ENCODE assay signal across 32 mouse cellular contexts in the genomic region with DNA sequence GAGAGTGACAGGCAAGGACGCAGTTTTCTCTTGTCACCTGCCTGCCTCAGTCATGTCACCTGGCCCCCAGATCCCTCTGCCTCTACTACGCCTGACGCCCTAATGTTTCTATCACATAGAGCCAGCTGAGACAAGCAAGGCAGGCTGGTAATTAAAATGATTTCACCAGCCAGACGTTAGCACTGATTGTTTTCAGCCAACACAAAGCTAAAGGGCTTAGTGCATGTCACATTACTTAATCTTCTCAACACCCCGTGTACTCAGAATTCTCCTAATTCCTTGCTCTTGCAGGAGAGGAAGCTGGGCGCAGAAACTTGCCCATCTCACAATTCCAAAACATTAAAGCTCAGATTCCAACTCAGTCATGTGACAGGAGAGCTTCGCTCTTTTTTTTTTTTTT. TPM values are rescaled to one million over a fixed set of nuclear protein-coding genes. Genes with fewer than 3 reads are reported as not detected.
DNase-seq lines count a peak whose midpoint lies in the region; ATAC-seq and TF ChIP-seq lines count a peak whose summit lies in the region.
"Had no signal": no experiment of that assay in that cellular context is flagged by ENCODE, and none has a peak within 500 bp of the region (broad histone marks: within the 10 kb centered on the region; RNA-seq: fewer than 3 reads in every experiment).

No protein-coding gene starts in this region.

- no peaks in the 10 kb centered on the region for H3K36me3 ChIP-seq in heart, embryonic 13.5 days
- no peaks in the 10 kb centered on the region for H3K36me3 ChIP-seq in myocyte (ENCODE audit: control insufficient read depth, insufficient read depth)
- H3K36me3 ChIP-seq in liver, postnatal 0 days (replicated peaks; ENCODE audit: insufficient read depth, low read length): no peaks in the 10 kb centered on the region
- H3K36me3 ChIP-seq: embryonic facial prominence, embryonic 13.5 days; G1E; heart, embryonic 12.5 days had no signal

- TF ChIP-seq CTCF in liver, postnatal 0 days (IDR thresholded peaks at IDR 0.05; ENCODE audit: low read depth): no peak

- no peaks in the 10 kb centered on the region for H3K27me3 ChIP-seq in heart, embryonic 13.5 days (replicated peaks)
- H3K27me3 ChIP-seq in myocyte (ENCODE audit: control insufficient read depth, insufficient read depth, insufficient read length): no peaks in the 10 kb centered on the region
- no peaks in the 10 kb centered on the region for H3K27me3 ChIP-seq in liver, postnatal 0 days (ENCODE audit: insufficient read depth, low read length)
- H3K27me3 ChIP-seq: CH12.LX; embryonic facial prominence, embryonic 13.5 days; heart, embryonic 12.5 days; Patski had no signal

- no peak for TF ChIP-seq EP300 in liver, postnatal 0 days (IDR thresholded peaks at IDR 0.05; ENCODE audit: low read depth)

- no peaks in the 10 kb centered on the region for H3K79me2 ChIP-seq in myocyte (ENCODE audit: control insufficient read depth, insufficient read depth)

- peaks cover 9% of the 10 kb centered on the region for H3K9me3 ChIP-seq in heart, embryonic 13.5 days
- peaks cover 3% of the 10 kb centered on the region; the same call in 1 of the 2 replicates for H3K9me3 ChIP-seq in liver, postnatal 0 days (ENCODE audit: low read length)
- H3K9me3 ChIP-seq: G1E had no signal

- H3K9ac ChIP-seq in heart, embryonic 13.5 days: no peak overlapping the region
- H3K9ac ChIP-seq in liver, postnatal 0 days (replicated peaks): no peak overlapping the region
- H3K9ac ChIP-seq: embryonic facial prominence, embryonic 13.5 days; forebrain, postnatal 0 days; heart, embryonic 12.5 days; hindbrain, embryonic 14.5 days had no signal

- WGBS in heart, embryonic 13.5 days: 45% methylated on average over 7 of the region's 7 CpGs
- 79% methylated on average over 7 of the region's 7 CpGs for WGBS in liver, postnatal 0 days (ENCODE audit: insufficient replicate concordance)

- H3K4me2 ChIP-seq in heart, embryonic 13.5 days: no peak overlapping the region
- no peak overlapping the region for H3K4me2 ChIP-seq in myocyte (ENCODE audit: low read depth)
- H3K4me2 ChIP-seq in liver, postnatal 0 days (ENCODE audit: low read depth, low read length): no peak overlapping the region
- H3K4me2 ChIP-seq: embryonic facial prominence, embryonic 13.5 days; heart, embryonic 12.5 days; hindbrain, embryonic 14.5 days had no signal

- H3ac ChIP-seq in myocyte (ENCODE audit: control insufficient read depth, insufficient read length): no peak overlapping the region

- TF ChIP-seq POLR2A in myocyte (IDR thresholded peaks at IDR 0.05; ENCODE audit: insufficient read length, low read depth): no peak

- H3K4me3 ChIP-seq in heart, embryonic 13.5 days: no peak overlapping the region
- H3K4me3 ChIP-seq in myocyte: no peak overlapping the region
- no peak overlapping the region for H3K4me3 ChIP-seq in liver, postnatal 0 days (ENCODE audit: low read depth, low read length)
- H3K4me3 ChIP-seq: embryonic facial prominence, embryonic 13.5 days; gastrocnemius, adult 2 months; heart, embryonic 12.5 days had no signal

- 0 out of 2 replicates have a peak overlapping the region, but pooled peaks have one; percentile 39 for H3K27ac ChIP-seq in heart, embryonic 13.5 days (replicated peaks)
- H3K27ac ChIP-seq in liver, postnatal 0 days (ENCODE audit: low read depth): no peak overlapping the region
- H3K27ac ChIP-seq: embryonic facial prominence, embryonic 13.5 days; gastrocnemius, adult 2 months; hindbrain, embryonic 14.5 days; hindbrain, postnatal 0 days had no signal

- no peak for DNase-seq in heart, postnatal 14 days
- DNase-seq in retina, postnatal 1 day: peak; percentile 54
- no peak for DNase-seq in retina, embryonic 14.5 days (ENCODE audit: low spot score)
- no peak for DNase-seq in liver, postnatal 0 days
- DNase-seq: adrenal gland, postnatal 10 days; adrenal gland, postnatal 36 days; B cell, adult 2 months; cerebellum, adult 11 months; cerebellum, adult 2 months; cerebellum, adult 9-11 months; cerebellum, postnatal 25 days; forebrain, postnatal 0 days; gastrocnemius, adult 2 months; gastrocnemius, postnatal 14 days; heart, adult 18-20 months had no signal

- intact Hi-C loops in heart, postnatal 14 days (cut with DNase I): no loop called here

- peaks cover 25% of the 10 kb centered on the region for H3K4me1 ChIP-seq in heart, embryonic 13.5 days
- H3K4me1 ChIP-seq in liver, postnatal 0 days (ENCODE audit: insufficient read depth): peaks cover 21% of the 10 kb centered on the region

- ATAC-seq in heart, embryonic 13.5 days (ENCODE audit: extremely low read depth, insufficient number of reproducible peaks, low FRiP score, low TSS enrichment): no peak
- no peak for ATAC-seq in liver, postnatal 0 days
- ATAC-seq: forebrain, embryonic 14.5 days; forebrain, postnatal 0 days; hindbrain, postnatal 0 days; inflammation-experienced regulatory T-cells, adult 6 months; intestine, embryonic 16.5 days; Patski had no signal

TF ChIP-seq in myocyte, 11 proteins besides CTCF, POLR2A, EP300 and RAD21:
- no peak for TF ChIP-seq CEBPB (IDR thresholded peaks at IDR 0.05; ENCODE audit: insufficient read depth, poor library complexity, severe bottlenecking)
- no peak for TF ChIP-seq TCF12 (IDR thresholded peaks at IDR 0.05; ENCODE audit: insufficient read depth, poor library complexity, severe bottlenecking)
- TF ChIP-seq MAX (IDR thresholded peaks at IDR 0.05; ENCODE audit: low read depth): no peak
- no peak for TF ChIP-seq MYOD1 (IDR thresholded peaks at IDR 0.05; ENCODE audit: control insufficient read depth in 1 of 3, insufficient read length in 2 of 3, low read depth in 2 of 3)
- TF ChIP-seq REST (IDR thresholded peaks at IDR 0.05; ENCODE audit: insufficient read depth, insufficient read length): no peak
- TF ChIP-seq USF1 (IDR thresholded peaks at IDR 0.05; ENCODE audit: low read depth): peak; percentile 47

RNA-seq across cellular contexts. Expression of a gene that starts 13.4 kb away (rescaled TPM):
- polyA plus RNA-seq in heart, embryonic 13.5 days (2015; fragmentation: Nextera tagmentation; extraction: Ambion mirVana): 0.04 TPM in 1 of 2 replicates, not detected in the other
- total RNA-seq in heart, postnatal 14 days (2021): under 1 TPM; 0.07 to 0.20 TPM
- polyA plus RNA-seq in myocyte (2012; fragmentation: generic; extraction: Trizol): 0.67 TPM
- polyA plus RNA-seq in liver, postnatal 0 days (2015; fragmentation: Nextera tagmentation; extraction: Ambion mirVana): 2.0 and 2.1 TPM in 2 replicates
- total RNA-seq: gastrocnemius, adult 2 months; gastrocnemius, postnatal 14 days had no signal
- polyA plus RNA-seq: forebrain, embryonic 11.5 days; forebrain, embryonic 14.5 days; G1E; heart, embryonic 12.5 days had no signal

RNA-seq across cellular contexts. Expression of a gene that starts 22.8 kb away (rescaled TPM):
- 28.7 and 31.8 TPM in 2 replicates for polyA plus RNA-seq in heart, embryonic 13.5 days (2015; fragmentation: Nextera tagmentation; extraction: Ambion mirVana)
- 10 to 100 TPM; 83.9 to 98.0 TPM for total RNA-seq in heart, postnatal 14 days (2021)
- 66.2 TPM for polyA plus RNA-seq in myocyte (2012; fragmentation: generic; extraction: Trizol)
- 4.3 and 4.4 TPM in 2 replicates for polyA plus RNA-seq in liver, postnatal 0 days (2015; fragmentation: Nextera tagmentation; extraction: Ambion mirVana)
- polyA plus RNA-seq: G1E had no signal

RNA-seq across cellular contexts. Expression of a gene that starts 36.0 kb away (rescaled TPM):
- polyA plus RNA-seq in heart, embryonic 13.5 days (2015; fragmentation: Nextera tagmentation; extraction: Ambion mirVana): 0.09 TPM in 1 of 2 replicates, not detected in the other
- total RNA-seq in heart, postnatal 14 days (2021): not detected
- not detected for polyA plus RNA-seq in myocyte (2012; fragmentation: generic; extraction: Trizol)
- not detected in 2 replicates for polyA plus RNA-seq in liver, postnatal 0 days (2015; fragmentation: Nextera tagmentation; extraction: Ambion mirVana)
- total RNA-seq: CH12.LX; common myeloid progenitor, adult 5-6 weeks; heart, adult 18-20 months; heart, postnatal 25 days; hematopoietic stem cell, adult 5-6 weeks had no signal
- polyA plus RNA-seq: embryonic facial prominence, embryonic 13.5 days; forebrain, embryonic 11.5 days; G1E; heart, embryonic 16.5 days had no signal

RNA-seq across cellular contexts. Expression of a gene that starts 40.0 kb away (rescaled TPM):
- polyA plus RNA-seq in heart, embryonic 13.5 days (2015; fragmentation: Nextera tagmentation; extraction: Ambion mirVana): 0.37 and 0.45 TPM in 2 replicates
- total RNA-seq in heart, postnatal 14 days (2021): not detected
- 0.08 TPM for polyA plus RNA-seq in myocyte (2012; fragmentation: generic; extraction: Trizol)
- 73.4 and 80.3 TPM in 2 replicates for polyA plus RNA-seq in liver, postnatal 0 days (2015; fragmentation: Nextera tagmentation; extraction: Ambion mirVana)
- total RNA-seq: common myeloid progenitor, adult 5-6 weeks; gastrocnemius, adult 2 months; gastrocnemius, postnatal 14 days; heart, adult 18-20 months; heart, postnatal 25 days; hematopoietic stem cell, adult 5-6 weeks had no signal
- polyA plus RNA-seq: G1E; inflammation-experienced regulatory T-cells, adult 6 months had no signal
